Mouse (Mus musculus): ENCODE measurements around the gene Rnf10. TPM values are rescaled to one million over a fixed set of nuclear protein-coding genes. Genes with fewer than 3 reads are reported as not detected.

The Rnf10 gene
- polyA plus RNA-seq, 1 experiment = 194 TPM

DNA sequence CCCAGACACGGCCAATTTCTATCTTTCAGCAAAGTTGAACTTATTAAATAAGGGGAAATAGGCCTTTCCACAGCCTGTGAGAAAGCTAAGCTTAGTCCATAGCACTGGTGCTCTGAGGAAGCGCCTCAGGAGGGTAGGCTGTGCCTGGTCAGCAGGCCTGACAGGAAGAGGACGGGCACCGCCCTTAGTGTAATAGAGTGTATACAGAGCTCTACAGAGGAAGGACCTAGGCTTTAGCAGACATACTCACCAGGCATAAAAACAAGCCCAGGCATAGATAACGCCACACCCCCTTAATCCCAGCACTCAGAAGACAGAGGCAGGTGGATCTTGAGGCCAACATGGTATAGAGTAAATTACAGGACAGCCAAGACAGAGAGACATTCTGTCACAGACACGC lies 12.3 kb downstream of the Rnf10 start:
- Histone ChIP-seq H3K36me3 (ENCODE audit: control insufficient read depth, insufficient read depth) (peaks cover 54% of the 10 kb centered on the region), H3K4me3 (ENCODE audit: insufficient read depth, poor library complexity, severe bottlenecking) (no peak overlapping the region), H3K79me3 (ENCODE audit: low read depth) (peaks cover 36% of the 10 kb centered on the region), H3K27me3 (ENCODE audit: control insufficient read depth, insufficient read depth, insufficient read length) (no peaks in the 10 kb centered on the region), H3K79me2 (ENCODE audit: control insufficient read depth, insufficient read depth) (peaks cover 51% of the 10 kb centered on the region), H3ac (ENCODE audit: control insufficient read depth, insufficient read length, low read depth) (no peak overlapping the region)
- TF ChIP-seq MYOG (IDR thresholded peaks at IDR 0.05; ENCODE audit: control insufficient read depth, extremely low read depth, insufficient read length) (no peak), MYOD1 (IDR thresholded peaks at IDR 0.05; ENCODE audit: control insufficient read depth, insufficient read length, low read depth) (no peak), USF1 (IDR thresholded peaks at IDR 0.05; ENCODE audit: low read depth) (no peak), MAX (IDR thresholded peaks at IDR 0.05) (no peak), FOSL1 (IDR thresholded peaks at IDR 0.05; ENCODE audit: insufficient read depth, low read length, poor library complexity, severe bottlenecking) (no peak), CEBPB (IDR thresholded peaks at IDR 0.05; ENCODE audit: low read depth) (no peak), CTCF (IDR thresholded peaks at IDR 0.05; ENCODE audit: control insufficient read depth, insufficient read depth, insufficient read length) (no peak)

DNA sequence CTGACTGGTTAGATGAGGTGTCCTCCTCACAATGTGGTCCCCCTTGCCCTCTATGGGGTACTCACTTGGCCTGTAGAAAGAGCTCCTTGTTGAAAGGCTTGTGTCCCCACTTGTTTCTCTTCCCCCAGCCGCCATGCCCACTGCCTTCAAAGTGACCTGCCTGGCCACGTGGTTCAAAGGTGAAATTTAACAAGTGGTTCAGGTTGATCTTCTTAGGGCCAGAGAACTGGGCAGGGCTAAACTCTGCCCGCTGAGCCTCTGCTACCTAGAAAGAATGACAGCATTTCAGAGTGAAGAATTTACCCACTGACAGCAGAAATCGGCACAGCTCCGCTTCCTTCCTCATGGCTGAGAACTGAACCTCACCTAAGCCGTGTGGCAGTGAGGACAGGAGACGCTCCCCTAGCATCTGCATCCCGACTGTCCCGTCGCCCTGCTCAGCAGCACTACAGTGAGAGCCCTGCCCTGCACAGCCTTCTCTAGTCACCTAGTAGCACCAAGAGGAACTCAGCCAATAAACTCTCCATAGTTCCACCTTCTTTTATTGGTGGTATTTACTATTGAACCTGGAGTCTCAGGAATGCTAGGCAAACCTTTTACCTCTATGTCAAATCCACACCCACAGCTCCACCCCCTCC lies 15.7 kb downstream of the Rnf10 start:
- peaks cover 11% of the 10 kb centered on the region for H3K79me3 ChIP-seq (ENCODE audit: low read depth)
- H3ac ChIP-seq (ENCODE audit: control insufficient read depth, insufficient read length, low read depth) = no peak overlapping the region
- no peaks in the 10 kb centered on the region for H3K27me3 ChIP-seq (ENCODE audit: control insufficient read depth, insufficient read depth, insufficient read length)
- no peak for TF ChIP-seq USF1 (IDR thresholded peaks at IDR 0.05; ENCODE audit: low read depth)
- no peak for TF ChIP-seq CEBPB (IDR thresholded peaks at IDR 0.05; ENCODE audit: low read depth)
- TF ChIP-seq MYOD1 (IDR thresholded peaks at IDR 0.05; ENCODE audit: control insufficient read depth, insufficient read length, low read depth) = no peak
- no peak for TF ChIP-seq MYOG (IDR thresholded peaks at IDR 0.05; ENCODE audit: control insufficient read depth, extremely low read depth, insufficient read length)
- no peak for TF ChIP-seq FOSL1 (IDR thresholded peaks at IDR 0.05; ENCODE audit: insufficient read depth, low read length, poor library complexity, severe bottlenecking)
- TF ChIP-seq MAX (IDR thresholded peaks at IDR 0.05) = no peak
- TF ChIP-seq CTCF (IDR thresholded peaks at IDR 0.05; ENCODE audit: control insufficient read depth, insufficient read depth, insufficient read length) = no peak
- H3K36me3 ChIP-seq (ENCODE audit: control insufficient read depth, insufficient read depth) = peaks cover 50% of the 10 kb centered on the region
- H3K4me3 ChIP-seq (ENCODE audit: insufficient read depth, poor library complexity, severe bottlenecking) = no peak overlapping the region
- H3K79me2 ChIP-seq (ENCODE audit: control insufficient read depth, insufficient read depth) = peaks cover 18% of the 10 kb centered on the region

DNA sequence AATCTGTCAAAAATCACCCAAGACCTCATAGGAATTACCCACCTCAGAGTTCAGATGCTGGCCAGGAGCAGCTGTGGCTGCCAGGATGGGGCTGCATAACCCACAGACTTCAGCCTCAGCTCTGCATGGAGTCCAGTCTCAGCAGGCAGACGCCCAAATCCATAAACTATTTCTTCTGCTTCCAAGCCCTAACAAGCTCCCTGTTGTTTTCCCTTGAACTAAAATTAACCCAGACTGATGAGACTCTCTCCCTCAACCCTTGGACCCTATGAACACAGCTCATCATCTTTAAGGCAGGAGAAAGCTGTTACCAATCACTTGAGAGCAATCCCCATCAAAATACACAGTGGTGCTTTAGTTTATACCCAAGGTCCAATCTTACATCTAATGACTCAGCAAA lies 17.2 kb downstream of the Rnf10 start:
- no peak for TF ChIP-seq CEBPB (IDR thresholded peaks at IDR 0.05; ENCODE audit: low read depth)
- no peak for TF ChIP-seq MYOD1 (IDR thresholded peaks at IDR 0.05; ENCODE audit: control insufficient read depth, insufficient read length, low read depth)
- no peak for TF ChIP-seq MAX (IDR thresholded peaks at IDR 0.05)
- no peak for TF ChIP-seq MYOG (IDR thresholded peaks at IDR 0.05; ENCODE audit: control insufficient read depth, extremely low read depth, insufficient read length)
- TF ChIP-seq USF1 (IDR thresholded peaks at IDR 0.05; ENCODE audit: low read depth) = no peak
- TF ChIP-seq CTCF (IDR thresholded peaks at IDR 0.05; ENCODE audit: control insufficient read depth, insufficient read depth, insufficient read length) = no peak
- no peak for TF ChIP-seq FOSL1 (IDR thresholded peaks at IDR 0.05; ENCODE audit: insufficient read depth, low read length, poor library complexity, severe bottlenecking)
- H3K36me3 ChIP-seq (ENCODE audit: control insufficient read depth, insufficient read depth) = peaks cover 62% of the 10 kb centered on the region
- peaks cover 3% of the 10 kb centered on the region for H3K79me2 ChIP-seq (ENCODE audit: control insufficient read depth, insufficient read depth)
- no peak overlapping the region for H3ac ChIP-seq (ENCODE audit: control insufficient read depth, insufficient read length, low read depth)
- no peaks in the 10 kb centered on the region for H3K27me3 ChIP-seq (ENCODE audit: control insufficient read depth, insufficient read depth, insufficient read length)
- no peak overlapping the region for H3K4me3 ChIP-seq (ENCODE audit: insufficient read depth, poor library complexity, severe bottlenecking)
- H3K79me3 ChIP-seq (ENCODE audit: low read depth) = no peaks in the 10 kb centered on the region

DNA sequence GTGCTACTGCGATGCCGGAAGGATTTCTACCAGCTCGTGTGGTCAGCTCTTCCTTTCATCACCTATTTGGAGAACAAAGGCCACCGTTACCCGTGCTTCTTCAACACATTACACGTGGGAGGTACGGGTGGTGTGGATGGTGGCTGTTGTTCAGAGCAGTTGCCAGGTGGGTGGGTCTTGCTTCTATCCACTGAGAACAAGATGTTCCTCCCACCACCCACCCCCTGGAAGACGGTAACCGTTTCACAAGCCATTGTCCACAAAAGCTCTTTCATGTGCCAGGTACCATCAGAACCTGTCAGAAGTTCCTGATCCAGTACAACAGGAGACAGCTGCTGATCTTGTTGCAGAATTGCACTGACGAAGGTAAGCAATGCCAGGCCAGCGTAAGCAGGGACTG lies 32.5 kb downstream of the Rnf10 start:
- TF ChIP-seq FOSL1 (IDR thresholded peaks at IDR 0.05; ENCODE audit: insufficient read depth, low read length, poor library complexity, severe bottlenecking) (no peak), CEBPB (IDR thresholded peaks at IDR 0.05; ENCODE audit: low read depth) (no peak), MYOG (IDR thresholded peaks at IDR 0.05; ENCODE audit: control insufficient read depth, extremely low read depth, insufficient read length) (no peak), USF1 (IDR thresholded peaks at IDR 0.05; ENCODE audit: low read depth) (no peak), MYOD1 (IDR thresholded peaks at IDR 0.05; ENCODE audit: control insufficient read depth, insufficient read length, low read depth) (no peak), MAX (IDR thresholded peaks at IDR 0.05) (no peak), CTCF (IDR thresholded peaks at IDR 0.05; ENCODE audit: control insufficient read depth, insufficient read depth, insufficient read length) (no peak)
- H3K79me3 ChIP-seq (ENCODE audit: low read depth) = peaks cover 7% of the 10 kb centered on the region
- peaks cover 22% of the 10 kb centered on the region for H3K79me2 ChIP-seq (ENCODE audit: control insufficient read depth, insufficient read depth)
- H3K36me3 ChIP-seq (ENCODE audit: control insufficient read depth, insufficient read depth) = peaks cover 57% of the 10 kb centered on the region
- H3K27me3 ChIP-seq (ENCODE audit: control insufficient read depth, insufficient read depth, insufficient read length) = no peaks in the 10 kb centered on the region
- H3K4me3 ChIP-seq (ENCODE audit: insufficient read depth, poor library complexity, severe bottlenecking) = no peak overlapping the region
- no peak overlapping the region for H3ac ChIP-seq (ENCODE audit: control insufficient read depth, insufficient read length, low read depth)

DNA sequence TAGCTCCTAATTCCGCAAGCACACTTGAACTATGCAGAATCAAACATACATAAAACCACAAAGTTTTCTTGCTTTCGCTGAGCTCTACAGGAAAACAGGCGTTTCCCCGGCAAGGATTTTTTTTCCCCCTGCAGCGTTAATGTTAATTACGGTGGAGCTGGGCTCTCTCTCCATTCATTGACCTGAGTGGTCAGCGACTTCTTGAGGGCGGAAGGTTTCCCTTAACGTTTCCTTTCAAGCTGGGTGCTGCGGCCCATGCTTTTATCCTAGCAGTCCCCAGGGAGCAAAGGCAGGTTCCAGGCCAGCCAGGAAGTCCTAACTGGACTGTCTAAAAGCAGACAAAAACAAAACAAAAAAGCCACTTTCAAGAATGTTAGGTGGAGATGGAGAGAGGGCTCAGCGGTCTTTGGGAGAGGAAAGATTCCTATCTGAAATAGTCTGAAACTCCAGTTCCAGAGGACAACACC lies 33.9 kb downstream of the Rnf10 start:
- Histone ChIP-seq H3ac (ENCODE audit: control insufficient read depth, insufficient read length, low read depth) (no peak overlapping the region), H3K79me3 (ENCODE audit: low read depth) (peaks cover 7% of the 10 kb centered on the region), H3K4me3 (ENCODE audit: insufficient read depth, poor library complexity, severe bottlenecking) (peak overlapping the region; percentile 68), H3K36me3 (ENCODE audit: control insufficient read depth, insufficient read depth) (peaks cover 43% of the 10 kb centered on the region), H3K79me2 (ENCODE audit: control insufficient read depth, insufficient read depth) (peaks cover 22% of the 10 kb centered on the region), H3K27me3 (ENCODE audit: control insufficient read depth, insufficient read depth, insufficient read length) (no peaks in the 10 kb centered on the region)
- TF ChIP-seq CTCF (IDR thresholded peaks at IDR 0.05; ENCODE audit: control insufficient read depth, insufficient read depth, insufficient read length) = no peak
- no peak for TF ChIP-seq MYOG (IDR thresholded peaks at IDR 0.05; ENCODE audit: control insufficient read depth, extremely low read depth, insufficient read length)
- TF ChIP-seq USF1 (IDR thresholded peaks at IDR 0.05; ENCODE audit: low read depth) = no peak

Data from C2C12 (cell line).